In the genomic region with DNA sequence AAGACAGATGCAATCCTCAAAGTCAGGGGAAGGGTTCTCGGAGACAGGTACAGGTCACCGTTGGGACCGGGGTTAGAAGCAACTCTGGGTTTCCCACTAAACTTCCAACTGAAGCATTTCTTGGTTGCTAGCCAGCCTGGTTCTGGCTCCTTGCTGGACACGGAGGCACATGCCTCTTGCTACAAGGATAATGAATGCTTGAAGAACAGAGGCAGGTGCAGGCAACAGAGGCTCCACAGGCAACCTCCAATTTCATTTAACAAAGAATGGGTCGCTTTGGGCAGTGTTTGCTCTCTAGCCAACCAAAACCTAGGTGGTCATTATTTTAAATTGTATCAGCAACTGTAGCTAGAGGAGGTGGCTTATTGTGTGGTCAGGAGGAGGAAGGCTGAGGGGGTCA, we compare ENCODE assay signal across 8 mouse cellular contexts. TPM values are rescaled to one million over a fixed set of nuclear protein-coding genes. Genes with fewer than 3 reads are reported as not detected.
DNase-seq lines count a peak whose midpoint lies in the region; ATAC-seq and TF ChIP-seq lines count a peak whose summit lies in the region.

No protein-coding gene starts in this region.

- peak; percentile 33 to 39 for DNase-seq in cerebellum, postnatal 10 days
- peak; percentile 19 for DNase-seq in stomach, postnatal 0 days (ENCODE audit: low spot score)
- DNase-seq in cerebellum, adult 2 months, result no peak

- no peaks in the 10 kb centered on the region for H3K9me3 ChIP-seq in midbrain, embryonic 12.5 days
- H3K9me3 ChIP-seq in midbrain, embryonic 16.5 days (replicated peaks; ENCODE audit: control insufficient read depth, low read length, poor library complexity, severe bottlenecking), result no peaks in the 10 kb centered on the region
- no peaks in the 10 kb centered on the region for H3K9me3 ChIP-seq in limb, embryonic 12.5 days
- no peaks in the 10 kb centered on the region for H3K9me3 ChIP-seq in stomach, postnatal 0 days (ENCODE audit: control insufficient read depth, low read length)

- peaks cover 10% of the 10 kb centered on the region for H3K4me1 ChIP-seq in midbrain, embryonic 12.5 days
- H3K4me1 ChIP-seq in midbrain, embryonic 16.5 days (ENCODE audit: control insufficient read depth, insufficient read depth, low read length), result peaks cover 9% of the 10 kb centered on the region
- H3K4me1 ChIP-seq in limb, embryonic 12.5 days (replicated peaks), result 0 out of 2 replicates have a peak, but pooled peaks cover 5% of the 10 kb centered on the region
- H3K4me1 ChIP-seq in stomach, postnatal 0 days (replicated peaks; ENCODE audit: control insufficient read depth, insufficient read depth), result 0 out of 2 replicates have a peak, but pooled peaks cover 4% of the 10 kb centered on the region
- H3K4me1 ChIP-seq in cerebellum, adult 2 months (ENCODE audit: control insufficient read depth, insufficient read depth, low read length), result no peaks in the 10 kb centered on the region

- WGBS in midbrain, embryonic 12.5 days, result 55% methylated on average over 5 of the region's 5 CpGs
- WGBS in midbrain, embryonic 16.5 days, result 46% methylated on average over 5 of the region's 5 CpGs
- WGBS in limb, embryonic 12.5 days, result 52% methylated on average over 5 of the region's 5 CpGs
- 50% methylated on average over 5 of the region's 5 CpGs for WGBS in stomach, postnatal 0 days
- 45% methylated on average over 5 of the region's 5 CpGs for WGBS in cerebellum, adult 2 months

- ATAC-seq in cerebellum, adult (ENCODE audit: insufficient number of reproducible peaks, low FRiP score, low TSS enrichment), result no peak
- ATAC-seq in midbrain, embryonic 12.5 days (ENCODE audit: low FRiP score, low read depth), result no peak
- ATAC-seq in midbrain, embryonic 16.5 days, result no peak
- no peak for ATAC-seq in limb, embryonic 12.5 days (ENCODE audit: insufficient number of reproducible peaks, insufficient read depth, low FRiP score, low TSS enrichment, low read depth)
- ATAC-seq in stomach, postnatal 0 days (ENCODE audit: low FRiP score, low TSS enrichment), result no peak
- ATAC-seq in CD4-positive, CD25-positive, alpha-beta regulatory T cell, adult 4 months, result no peak

- no peak for TF ChIP-seq EP300 in stomach, postnatal 0 days (optimal IDR thresholded peaks at IDR 0.05)

- H3K27me3 ChIP-seq in midbrain, embryonic 12.5 days, result peaks cover 59% of the 10 kb centered on the region
- peaks cover 22% of the 10 kb centered on the region for H3K27me3 ChIP-seq in midbrain, embryonic 16.5 days (ENCODE audit: control insufficient read depth, insufficient read depth, low read depth, low read length)
- peaks cover 59% of the 10 kb centered on the region for H3K27me3 ChIP-seq in limb, embryonic 12.5 days
- H3K27me3 ChIP-seq in stomach, postnatal 0 days (ENCODE audit: control insufficient read depth, insufficient read depth, low read length), result no peaks in the 10 kb centered on the region
- H3K27me3 ChIP-seq in cerebellum, adult 2 months (ENCODE audit: control insufficient read depth, insufficient read depth, low read length), result no peaks in the 10 kb centered on the region

- H3K36me3 ChIP-seq in midbrain, embryonic 12.5 days, result no peaks in the 10 kb centered on the region
- H3K36me3 ChIP-seq in midbrain, embryonic 16.5 days (ENCODE audit: control insufficient read depth, insufficient read depth, low read length), result no peaks in the 10 kb centered on the region
- no peaks in the 10 kb centered on the region for H3K36me3 ChIP-seq in limb, embryonic 12.5 days
- H3K36me3 ChIP-seq in stomach, postnatal 0 days (ENCODE audit: control insufficient read depth, insufficient read depth, low read length), result no peaks in the 10 kb centered on the region

- no peak overlapping the region for H3K4me3 ChIP-seq in midbrain, embryonic 12.5 days
- H3K4me3 ChIP-seq in midbrain, embryonic 16.5 days (ENCODE audit: low read depth, low read length), result no peak overlapping the region
- peak overlapping the region; percentile 66; the same call in 1 of the 2 replicates for H3K4me3 ChIP-seq in limb, embryonic 12.5 days (replicated peaks)
- H3K4me3 ChIP-seq in stomach, postnatal 0 days (ENCODE audit: low read depth, low read length), result peak overlapping the region; percentile 86
- H3K4me3 ChIP-seq in cerebellum, adult 2 months (replicated peaks; ENCODE audit: insufficient read depth, low read depth, low read length), result no peak overlapping the region

- no peak overlapping the region for H3K27ac ChIP-seq in midbrain, embryonic 12.5 days (replicated peaks)
- H3K27ac ChIP-seq in midbrain, embryonic 16.5 days (ENCODE audit: low read length), result no peak overlapping the region
- no peak overlapping the region for H3K27ac ChIP-seq in limb, embryonic 12.5 days
- no peak overlapping the region for H3K27ac ChIP-seq in stomach, postnatal 0 days (replicated peaks)
- no peak overlapping the region for H3K27ac ChIP-seq in cerebellum, adult 2 months (ENCODE audit: insufficient read depth, low read length)

- TF ChIP-seq CTCF in stomach, postnatal 0 days (IDR thresholded peaks at IDR 0.05; ENCODE audit: low read depth), result no peak
- no peak for TF ChIP-seq CTCF in cerebellum, adult 2 months (IDR thresholded peaks at IDR 0.05; ENCODE audit: borderline replicate concordance, insufficient read depth, low read depth, low read length)

- H3K9ac ChIP-seq in midbrain, embryonic 12.5 days (replicated peaks), result no peak overlapping the region
- H3K9ac ChIP-seq in midbrain, embryonic 16.5 days (ENCODE audit: low read depth, low read length), result no peak overlapping the region
- H3K9ac ChIP-seq in limb, embryonic 12.5 days (replicated peaks), result no peak overlapping the region
- H3K9ac ChIP-seq in stomach, postnatal 0 days (ENCODE audit: low read length), result peak overlapping the region; percentile 80; the same call in 1 of the 2 replicates

- H3K4me2 ChIP-seq in midbrain, embryonic 12.5 days (replicated peaks), result peak overlapping the region; percentile 87
- H3K4me2 ChIP-seq in midbrain, embryonic 16.5 days (ENCODE audit: low read length), result no peak overlapping the region
- peak overlapping the region; percentile 99 for H3K4me2 ChIP-seq in limb, embryonic 12.5 days
- peak overlapping the region; percentile 90 for H3K4me2 ChIP-seq in stomach, postnatal 0 days (replicated peaks; ENCODE audit: low read depth)

- TF ChIP-seq POLR2A in cerebellum, adult 2 months (IDR thresholded peaks at IDR 0.05; ENCODE audit: borderline replicate concordance, insufficient read depth, low read length), result no peak

RNA-seq across cellular contexts. Expression of a gene that starts 0.6 kb away (rescaled TPM):
- polyA plus RNA-seq in midbrain, embryonic 12.5 days (2016; fragmentation: Nextera tagmentation; extraction: Ambion mirVana), result 6.1 and 6.2 TPM in 2 replicates
- 4.6 TPM in 2 replicates for polyA plus RNA-seq in midbrain, embryonic 16.5 days (2015; fragmentation: Nextera tagmentation; extraction: Ambion mirVana)
- polyA plus RNA-seq in limb, embryonic 12.5 days (2016; fragmentation: Nextera tagmentation; extraction: Ambion mirVana), result 17.9 and 18.6 TPM in 2 replicates
- 111 and 114 TPM in 2 replicates for polyA plus RNA-seq in stomach, postnatal 0 days (2015; fragmentation: Nextera tagmentation; extraction: Ambion mirVana)
- 7.3 and 8.1 TPM in 2 replicates for polyA plus RNA-seq in cerebellum, adult 2 months (2012; rRNA removed)
- polyA plus RNA-seq in CD4-positive, CD25-positive, alpha-beta regulatory T cell, adult 4 months (2017; shearing (Covaris generic)), result 10 to 100 TPM; 22.6 to 24.4 TPM

RNA-seq across cellular contexts. Expression of a gene that starts 55.4 kb away (rescaled TPM):
- 30.6 and 35.8 TPM in 2 replicates for polyA plus RNA-seq in midbrain, embryonic 12.5 days (2016; fragmentation: Nextera tagmentation; extraction: Ambion mirVana)
- 44.6 and 47.8 TPM in 2 replicates for polyA plus RNA-seq in midbrain, embryonic 16.5 days (2015; fragmentation: Nextera tagmentation; extraction: Ambion mirVana)
- 15.6 and 18.8 TPM in 2 replicates for polyA plus RNA-seq in limb, embryonic 12.5 days (2016; fragmentation: Nextera tagmentation; extraction: Ambion mirVana)
- polyA plus RNA-seq in stomach, postnatal 0 days (2015; fragmentation: Nextera tagmentation; extraction: Ambion mirVana), result 5.6 and 5.8 TPM in 2 replicates
- polyA plus RNA-seq in cerebellum, adult 2 months (2012; rRNA removed), result 152 and 165 TPM in 2 replicates
- polyA plus RNA-seq in CD4-positive, CD25-positive, alpha-beta regulatory T cell, adult 4 months (2017; shearing (Covaris generic)), result 10 to 100 TPM; 22.8 to 29.2 TPM

Comparison
In these comparisons a context has a peak if more than half of its experiments do, and no peak if none do; other contexts are left out.
1. DNase-seq: peak in cerebellum, postnatal 10 days (2 of 2) and stomach, postnatal 0 days (single experiment); none in cerebellum, adult 2 months (0 of 2).
2. H3K4me3 ChIP-seq: peak in limb, embryonic 12.5 days (single experiment) and stomach, postnatal 0 days (single experiment); none in midbrain, embryonic 12.5 days (single experiment), midbrain, embryonic 16.5 days (single experiment) and cerebellum, adult 2 months (single experiment).